Mouse (Mus musculus) limb, embryonic 14.5 days (tissue): ENCODE data around the gene Mta1. TPM values are rescaled to one million over a fixed set of nuclear protein-coding genes. Genes with fewer than 3 reads are reported as not detected.

Experiments used
- ATAC-seq: fragments of 200-750 bp; cut with Nextera tagmentation; 2 replicates; pipeline ENCODE4 v1.8.0; 2017; ENCODE audit warnings: low read depth, moderate number of reproducible peaks, moderate TSS enrichment; ENCODE audit not compliant: low FRiP score
- DNase-seq: peaks from one replicate; pipeline ENCODE4 v3.0.0-alpha.2; 2015; ENCODE audit warnings: low spot score
- H3K27ac ChIP-seq: fragments of 300-500 bp; sonication (generic); replicated peaks from 2 replicates; pipeline ENCODE4 v1.5.1; 2014; ENCODE audit warnings: low read depth, mild to moderate bottlenecking, low read length, moderate library complexity, mixed read lengths
- H3K27me3 ChIP-seq: fragments of 300-500 bp; sonication (generic); 2 replicates; pipeline ENCODE4 v1.6.1; 2014; ENCODE audit warnings: low read length, mixed read lengths; ENCODE audit not compliant: control insufficient read depth, insufficient read depth
- H3K36me3 ChIP-seq: fragments of 300-500 bp; sonication (generic); 2 replicates; pipeline ENCODE4 v1.6.1; 2014; ENCODE audit warnings: mild to moderate bottlenecking, low read length, moderate library complexity, mixed read lengths; ENCODE audit not compliant: control insufficient read depth, insufficient read depth
- H3K4me1 ChIP-seq: fragments of 300-500 bp; sonication (generic); 2 replicates; pipeline ENCODE4 v1.6.1; 2014; ENCODE audit warnings: antibody characterized with exemption, low read length, mixed read lengths; ENCODE audit not compliant: control insufficient read depth, insufficient read depth
- H3K4me2 ChIP-seq: fragments of 300-500 bp; sonication (generic); replicated peaks from 2 replicates; pipeline ENCODE4 v1.6.1; 2014; ENCODE audit warnings: low read depth, mild to moderate bottlenecking, low read length, moderate library complexity; ENCODE audit not compliant: severe bottlenecking
- H3K4me3 ChIP-seq: fragments of 300-500 bp; sonication (generic); replicated peaks from 2 replicates; pipeline ENCODE4 v1.5.1; 2014; ENCODE audit warnings: low read length
- H3K9ac ChIP-seq: fragments of 300-500 bp; sonication (generic); 2 replicates; pipeline ENCODE4 v1.6.1; 2014; ENCODE audit warnings: mild to moderate bottlenecking, low read depth, low read length, moderate library complexity; ENCODE audit not compliant: severe bottlenecking
- H3K9me3 ChIP-seq: fragments of 300-500 bp; sonication (generic); 2 replicates; pipeline ENCODE4 v1.6.1; 2016; ENCODE audit warnings: low read length; ENCODE audit not compliant: control insufficient read depth
- POLR2A ChIP-seq: fragments of 200-500 bp; IDR thresholded peaks from 2 replicates; pipeline ENCODE4 v1.8.0; 2012; ENCODE audit warnings: inconsistent platforms, mild to moderate bottlenecking, moderate library complexity, borderline replicate concordance; ENCODE audit not compliant: insufficient read depth, insufficient read length; ENCODE audit errors: extremely low read depth
- WGBS: fragments of 180-500 bp; shearing (Covaris S2); extraction: QIAGEN DNeasy Blood & Tissue Kit; methylation state at CpG from one replicate; pipeline ENCODE4 v1.1.7; 2014; 5-methylcytosine and 5-hydroxymethylcytosine counted together
- microRNA-seq: library from miRNA; unstranded; fragments of <30 nt; microRNA quantifications from one replicate; pipeline ENCODE4, GENCODE M21; 2016
- polyA plus RNA-seq, 2 experiments: library from polyadenylated mRNA; depleted of rRNA in 1 of 2; stranded (reverse) in 1 of 2; unstranded in 1 of 2; fragments of >200 nt; fragmentation: Nextera tagmentation in 1 of 2; extraction: Ambion mirVana in 1 of 2; gene quantifications; 2 replicates each; pipeline versions ENCODE4 v1.2.1 to v1.2.3; 2012 to 2014

Gene Mta1
- polyA plus RNA-seq, 2 experiments, result 21.1 to 126 TPM

DNA sequence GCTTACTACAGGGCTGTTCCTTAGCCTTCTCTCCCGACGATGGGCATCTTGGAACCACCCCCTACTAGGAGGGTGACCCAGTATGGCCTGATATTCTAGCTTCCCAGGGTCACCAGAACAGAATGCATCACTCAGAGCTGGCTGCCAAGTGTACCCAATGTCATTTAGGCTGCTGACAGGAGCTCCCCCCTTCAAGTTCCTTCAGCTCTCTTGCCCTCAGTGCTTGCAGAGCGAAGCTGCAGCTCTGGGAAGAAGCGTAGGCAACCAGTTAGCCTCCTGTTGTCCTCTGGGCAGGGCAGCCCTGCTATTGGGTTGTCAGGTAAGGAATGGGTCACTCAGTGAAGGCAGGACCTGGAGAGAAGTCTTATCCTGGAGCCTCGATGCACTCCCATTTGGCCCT is 86.9 kb downstream of the Mta1 start:
- DNase-seq (no peak), ATAC-seq (no peak)
- Histone ChIP-seq H3K4me1 (peaks cover 19% of the 10 kb centered on the region), H3K36me3 (peaks cover 18% of the 10 kb centered on the region), H3K4me2 (no peak overlapping the region), H3K27ac (no peak overlapping the region), H3K4me3 (no peak overlapping the region), H3K9ac (no peak overlapping the region), H3K9me3 (no peaks in the 10 kb centered on the region), H3K27me3 (0 out of 2 replicates have a peak, but pooled peaks cover 5% of the 10 kb centered on the region)
- no peak for TF ChIP-seq POLR2A
- WGBS, result 60% methylated on average over 5 of the region's 5 CpGs

DNA sequence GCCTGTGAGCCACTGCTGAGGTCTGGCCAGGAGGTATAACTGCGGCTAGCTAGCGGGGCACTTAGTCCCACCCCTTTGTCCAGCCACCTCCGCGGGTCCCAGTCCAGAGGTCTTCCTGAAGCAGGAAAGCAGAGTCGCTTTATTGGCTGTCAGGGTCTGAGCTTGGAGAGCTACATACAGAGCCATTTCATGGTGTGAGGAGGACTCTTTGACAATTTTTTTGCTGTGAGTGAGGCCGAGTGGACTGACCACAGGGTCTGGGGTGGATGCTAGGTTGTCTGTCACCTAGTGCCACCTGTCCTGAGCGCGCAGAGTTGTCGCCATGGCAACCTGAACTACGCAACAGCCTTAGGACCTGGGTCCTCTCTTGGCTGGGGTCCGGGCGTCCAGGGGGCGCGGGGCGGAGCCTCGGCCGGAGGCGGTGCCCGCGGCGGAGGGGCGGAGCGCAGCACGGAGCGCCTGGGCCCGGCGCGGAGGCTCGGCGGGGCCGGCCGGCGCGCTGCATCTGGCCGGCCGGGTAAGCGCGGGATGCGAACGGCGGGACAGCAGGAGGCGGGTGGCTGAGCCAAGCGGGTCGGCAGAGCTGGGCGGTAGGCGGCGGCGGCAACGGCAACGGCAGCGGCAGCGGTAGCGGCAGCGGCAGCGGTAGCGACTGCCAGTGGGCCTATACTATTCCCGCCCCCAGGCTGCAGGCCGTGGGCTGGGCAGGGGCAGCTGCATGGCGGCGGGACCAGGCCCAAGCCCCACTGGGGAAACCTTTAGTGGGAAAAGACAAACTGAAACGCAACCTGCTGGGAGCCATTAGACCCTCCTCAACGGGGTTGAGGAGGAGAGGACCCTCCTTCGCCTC is 87.6 kb downstream of the Mta1 start, which contains the start of gene Tmem121:
TSS of gene Tmem121 (plus strand) at position 489 of the 850 bp plus-strand sequence.
- Histone ChIP-seq H3K27me3 (0 out of 2 replicates have a peak, but pooled peaks cover 5% of the 10 kb centered on the region), H3K4me2 (peak within 1 kb of the TSS; percentile 84), H3K4me3 (peak within 1 kb of the TSS; percentile 65), H3K9ac (peak within 1 kb of the TSS; percentile 77), H3K27ac (no peak within 1 kb of the TSS), H3K9me3 (no peaks in the 10 kb centered on the region), H3K36me3 (peaks cover 24% of the 10 kb centered on the region), H3K4me1 (peaks cover 19% of the 10 kb centered on the region)
- DNase-seq (peak; percentile 22), ATAC-seq (peak; percentile 74)
- WGBS, result 3% methylated on average over 38 of the region's 63 CpGs
- no peak for TF ChIP-seq POLR2A

GRCm38 (mm10) chr12:113186326-113187010 is 88.4 kb downstream of the Mta1 start:
- whole genome bisulfite sequencing, result 40% methylated on average over 11 of the region's 12 CpGs
- DNase-seq (no peak), ATAC-seq (no peak)
- 0 out of 2 replicates have a peak, but pooled peaks cover 5% of the 10 kb centered on the region for H3K27me3 ChIP-seq
- peaks cover 19% of the 10 kb centered on the region for H3K4me1 ChIP-seq
- peaks cover 27% of the 10 kb centered on the region for H3K36me3 ChIP-seq
- no peak overlapping the region for H3K27ac ChIP-seq
- peak overlapping the region; percentile 84 for H3K4me2 ChIP-seq
- no peak for TF ChIP-seq POLR2A
- peak overlapping the region; percentile 65 for H3K4me3 ChIP-seq
- H3K9me3 ChIP-seq, result no peaks in the 10 kb centered on the region
- peak overlapping the region; percentile 77 for H3K9ac ChIP-seq

Small RNA genes within 50 kb of the gene (microRNA-seq; reads per million reads assigned to microRNA genes)
- not detected for gene Gm44471

Other genes with a start within 250 kb of the Mta1 start
- gene Gpr132, start 230.1 kb upstream of the Mta1 start, polyA plus RNA-seq (2012; rRNA removed), result 0.50 and 0.63 TPM in 2 replicates
- 0.29 and 0.36 TPM in 2 replicates for gene Gpr132, start 230.1 kb upstream of the Mta1 start, polyA plus RNA-seq (2014; fragmentation: Nextera tagmentation; extraction: Ambion mirVana)
- gene Jag2, start 168.5 kb upstream of the Mta1 start, polyA plus RNA-seq (2012; rRNA removed), result 45.8 and 48.4 TPM in 2 replicates
- gene Jag2, start 168.5 kb upstream of the Mta1 start, polyA plus RNA-seq (2014; fragmentation: Nextera tagmentation; extraction: Ambion mirVana), result 12.5 and 14.3 TPM in 2 replicates
- 50.4 and 54.4 TPM in 2 replicates for gene Nudt14, start 156.2 kb upstream of the Mta1 start, polyA plus RNA-seq (2012; rRNA removed)
- gene Nudt14, start 156.2 kb upstream of the Mta1 start, polyA plus RNA-seq (2014; fragmentation: Nextera tagmentation; extraction: Ambion mirVana), result 78.4 and 96.0 TPM in 2 replicates
- 31.0 and 52.7 TPM in 2 replicates for gene Btbd6, start 121.8 kb upstream of the Mta1 start, polyA plus RNA-seq (2012; rRNA removed)
- 27.3 and 27.4 TPM in 2 replicates for gene Btbd6, start 121.8 kb upstream of the Mta1 start, polyA plus RNA-seq (2014; fragmentation: Nextera tagmentation; extraction: Ambion mirVana)
- gene Brf1, start 97.6 kb upstream of the Mta1 start, polyA plus RNA-seq (2012; rRNA removed), result 82.5 and 97.4 TPM in 2 replicates
- gene Brf1, start 97.6 kb upstream of the Mta1 start, polyA plus RNA-seq (2014; fragmentation: Nextera tagmentation; extraction: Ambion mirVana), result 60.9 and 66.2 TPM in 2 replicates
- 55.0 and 62.3 TPM in 2 replicates for gene Pacs2, start 83.8 kb upstream of the Mta1 start, polyA plus RNA-seq (2012; rRNA removed)
- gene Pacs2, start 83.8 kb upstream of the Mta1 start, polyA plus RNA-seq (2014; fragmentation: Nextera tagmentation; extraction: Ambion mirVana), result 16.3 and 16.5 TPM in 2 replicates
- gene Tex22, start 23.8 kb upstream of the Mta1 start, polyA plus RNA-seq (2012; rRNA removed), result 0.13 and 0.28 TPM in 2 replicates
- gene Tex22, start 23.8 kb upstream of the Mta1 start, polyA plus RNA-seq (2014; fragmentation: Nextera tagmentation; extraction: Ambion mirVana), result not detected in 2 replicates
- gene Crip2, start 42.0 kb downstream of the Mta1 start, polyA plus RNA-seq (2012; rRNA removed), result 91.4 and 102 TPM in 2 replicates
- 89.9 and 99.1 TPM in 2 replicates for gene Crip2, start 42.0 kb downstream of the Mta1 start, polyA plus RNA-seq (2014; fragmentation: Nextera tagmentation; extraction: Ambion mirVana)
- gene Crip1, start 48.0 kb downstream of the Mta1 start, polyA plus RNA-seq (2012; rRNA removed), result 387 and 403 TPM in 2 replicates
- 344 and 469 TPM in 2 replicates for gene Crip1, start 48.0 kb downstream of the Mta1 start, polyA plus RNA-seq (2014; fragmentation: Nextera tagmentation; extraction: Ambion mirVana)
- 30.8 and 36.8 TPM in 2 replicates for gene Tedc1, start 58.1 kb downstream of the Mta1 start, polyA plus RNA-seq (2012; rRNA removed)
- gene Tedc1, start 58.1 kb downstream of the Mta1 start, polyA plus RNA-seq (2014; fragmentation: Nextera tagmentation; extraction: Ambion mirVana), result 19.5 and 22.6 TPM in 2 replicates
- gene Tmem121, start 87.7 kb downstream of the Mta1 start, polyA plus RNA-seq (2012; rRNA removed), result 29.6 and 43.4 TPM in 2 replicates
- 10.1 and 12.3 TPM in 2 replicates for gene Tmem121, start 87.7 kb downstream of the Mta1 start, polyA plus RNA-seq (2014; fragmentation: Nextera tagmentation; extraction: Ambion mirVana)